Mouse (Mus musculus) bone marrow, adult 2 months (tissue): Measurements from ENCODE around the gene Anxa4. TPM values are rescaled to one million over a fixed set of nuclear protein-coding genes. Genes with fewer than 3 reads are reported as not detected.

ENCODE experiments used
- H3K27ac ChIP-seq: fragments of 200-500 bp; 2 replicates; pipeline ENCODE4 v1.5.1; 2012; ENCODE audit warnings: low read depth, mild to moderate bottlenecking, control low read depth, inconsistent platforms, low read length; ENCODE audit not compliant: control insufficient read depth, poor library complexity, insufficient read depth
- H3K4me1 ChIP-seq: fragments of 200-500 bp; 2 replicates; pipeline ENCODE4 v1.6.1; 2011; ENCODE audit warnings: low read length; ENCODE audit not compliant: control insufficient read depth, insufficient read depth
- H3K4me3 ChIP-seq: fragments of 200-500 bp; replicated peaks from 2 replicates; pipeline ENCODE3; 2011; ENCODE audit warnings: mild to moderate bottlenecking, low read depth, low read length, control low read depth; ENCODE audit not compliant: control insufficient read depth
- CTCF ChIP-seq: fragments of 200-500 bp; IDR thresholded peaks from 2 replicates; pipeline ENCODE4 v1.5.1; 2011; ENCODE audit warnings: low read length, control low read depth; ENCODE audit not compliant: control insufficient read depth, insufficient read depth
- POLR2A ChIP-seq: fragments of 200-500 bp; IDR thresholded peaks from 2 replicates; pipeline ENCODE4 v1.6.1; 2011; ENCODE audit warnings: low read depth, mild to moderate bottlenecking, control low read depth, low read length, borderline replicate concordance; ENCODE audit not compliant: control insufficient read depth
- WGBS: fragments of 180-500 bp; shearing (Covaris S2); methylation state at CpG from one replicate; pipeline ENCODE4 v1.1.7; 2018; 5-methylcytosine and 5-hydroxymethylcytosine counted together
- polyA plus RNA-seq: library from polyadenylated mRNA; stranded (reverse); fragments of >200 nt; gene quantifications from 2 replicates; pipeline ENCODE4 v1.2.4, GENCODE M21; 2011; ENCODE audit warnings: low replicate concordance; ENCODE audit not compliant: missing spikeins, insufficient read depth, insufficient read length

Anxa4 gene
- polyA plus RNA-seq, 1 experiment: 9.0 TPM

GRCm38 (mm10) chr6:86754105-86754863, 39.1 kb downstream of the Anxa4 start:
- no peak overlapping the region for H3K27ac ChIP-seq
- no peak for TF ChIP-seq POLR2A
- no peak for TF ChIP-seq CTCF
- WGBS: 86% methylated on average over 10 of the region's 10 CpGs
- H3K4me1 ChIP-seq: no peaks in the 10 kb centered on the region
- no peak overlapping the region for H3K4me3 ChIP-seq

- TF ChIP-seq POLR2A (no peak), CTCF (no peak)
- Histone ChIP-seq H3K27ac (no peak overlapping the region), H3K4me3 (no peak overlapping the region), H3K4me1 (no peaks in the 10 kb centered on the region)
- WGBS: 77% methylated on average over 5 of the region's 5 CpGs
Measured at GRCm38 (mm10) chr6:86752843-86753485, 40.4 kb downstream of the Anxa4 start.

GRCm38 (mm10) chr6:86750961-86751360, 42.4 kb downstream of the Anxa4 start:
- Histone ChIP-seq H3K27ac (no peak overlapping the region), H3K4me1 (no peaks in the 10 kb centered on the region), H3K4me3 (no peak overlapping the region)
- WGBS: 88% methylated on average over 4 of the region's 4 CpGs
- no peak for TF ChIP-seq CTCF
- TF ChIP-seq POLR2A: no peak

GRCm38 (mm10) chr6:86749817-86750216, 43.6 kb downstream of the Anxa4 start:
- WGBS: 45% methylated on average over 4 of the region's 4 CpGs
- no peak for TF ChIP-seq POLR2A
- TF ChIP-seq CTCF: no peak
- H3K4me3 ChIP-seq: no peak overlapping the region
- no peak overlapping the region for H3K27ac ChIP-seq
- H3K4me1 ChIP-seq: no peaks in the 10 kb centered on the region

- H3K27ac ChIP-seq: no peak overlapping the region
- TF ChIP-seq POLR2A: no peak
- TF ChIP-seq CTCF: no peak
Measured at GRCm38 (mm10) chr6:86747171-86747570, 46.2 kb downstream of the Anxa4 start.

GRCm38 (mm10) chr6:86740652-86741051, 52.7 kb downstream of the Anxa4 start:
- 22% methylated on average over 3 of the region's 3 CpGs for WGBS
- Histone ChIP-seq H3K4me3 (no peak overlapping the region), H3K4me1 (no peaks in the 10 kb centered on the region), H3K27ac (no peak overlapping the region)
- TF ChIP-seq CTCF: no peak
- TF ChIP-seq POLR2A: no peak

More at GRCm38 (mm10) chr6:86747171-86747570, 46.2 kb downstream of the Anxa4 start:
- Histone ChIP-seq H3K4me1 (no peaks in the 10 kb centered on the region), H3K4me3 (no peak overlapping the region)

GRCm38 (mm10) chr6:86736830-86737229, 56.6 kb downstream of the Anxa4 start:
- Histone ChIP-seq H3K27ac (no peak overlapping the region), H3K4me1 (no peaks in the 10 kb centered on the region; the same call in 1 of the 2 replicates), H3K4me3 (no peak overlapping the region)
- 68% methylated on average over 6 of the region's 6 CpGs for WGBS
- TF ChIP-seq CTCF: no peak
- TF ChIP-seq POLR2A: no peak

- 75% methylated on average over 4 of the region's 4 CpGs for WGBS
- H3K4me3 ChIP-seq: no peak overlapping the region
- no peaks in the 10 kb centered on the region; the same call in 1 of the 2 replicates for H3K4me1 ChIP-seq
- no peak overlapping the region for H3K27ac ChIP-seq
- TF ChIP-seq CTCF (no peak), POLR2A (no peak)
Measured at GRCm38 (mm10) chr6:86736313-86736712, 57.1 kb downstream of the Anxa4 start.
